In genomic region chr3:135649809-135650208, GRCm38 (mm10) we compare ENCODE assay signal across 23 mouse cellular contexts. TPM values are rescaled to one million over a fixed set of nuclear protein-coding genes. Genes with fewer than 3 reads are reported as not detected.
A peak's percentile ranks its signal among the peaks of the same experiment; 100 is the strongest.
DNase-seq lines count a peak whose midpoint lies in the region; ATAC-seq and TF ChIP-seq lines count a peak whose summit lies in the region.
"Had no signal": no experiment of that assay in that cellular context is flagged by ENCODE, and none has a peak within 500 bp of the region (broad histone marks: within the 10 kb centered on the region; RNA-seq: fewer than 3 reads in every experiment).

No protein-coding gene starts in this region.

- no peak overlapping the region for H3K9ac ChIP-seq in forebrain, embryonic 16.5 days (replicated peaks; ENCODE audit: low read depth, low read length)
- H3K9ac ChIP-seq in forebrain, embryonic 12.5 days, result no peak overlapping the region
- H3K9ac ChIP-seq: forebrain, embryonic 13.5 days; heart, embryonic 13.5 days; hindbrain, embryonic 12.5 days; hindbrain, embryonic 15.5 days had no signal

- no peak overlapping the region for H3K4me3 ChIP-seq in forebrain, embryonic 16.5 days (replicated peaks; ENCODE audit: low read length)
- H3K4me3 ChIP-seq in forebrain, embryonic 12.5 days (replicated peaks), result no peak overlapping the region
- H3K4me3 ChIP-seq: forebrain, embryonic 13.5 days; heart, adult 2 months; heart, embryonic 10.5 days; heart, embryonic 13.5 days; hindbrain, embryonic 12.5 days; hindbrain, embryonic 15.5 days had no signal

- H3K27me3 ChIP-seq in forebrain, embryonic 16.5 days (replicated peaks; ENCODE audit: control insufficient read depth, insufficient read depth, low read length), result no peaks in the 10 kb centered on the region
- no peaks in the 10 kb centered on the region for H3K27me3 ChIP-seq in forebrain, embryonic 12.5 days
- H3K27me3 ChIP-seq: CH12.LX; forebrain, embryonic 13.5 days; heart, embryonic 13.5 days; hindbrain, embryonic 12.5 days; hindbrain, embryonic 15.5 days; Patski had no signal

- no peaks in the 10 kb centered on the region for H3K36me3 ChIP-seq in forebrain, embryonic 16.5 days (ENCODE audit: control insufficient read depth, insufficient read depth)
- peaks cover 10% of the 10 kb centered on the region; the same call in 1 of the 2 replicates for H3K36me3 ChIP-seq in forebrain, embryonic 12.5 days (replicated peaks)

- peak; percentile 62 for ATAC-seq in forebrain, embryonic 16.5 days
- ATAC-seq in forebrain, embryonic 12.5 days (ENCODE audit: low FRiP score), result no peak
- ATAC-seq: forebrain, embryonic 13.5 days; intestine, postnatal 0 days; Patski had no signal

- no peak overlapping the region for H3K4me2 ChIP-seq in forebrain, embryonic 16.5 days (ENCODE audit: low read length)
- H3K4me2 ChIP-seq in forebrain, embryonic 12.5 days, result no peak overlapping the region
- H3K4me2 ChIP-seq: forebrain, embryonic 13.5 days; heart, embryonic 13.5 days; hindbrain, embryonic 12.5 days; hindbrain, embryonic 15.5 days had no signal

- H3K9me3 ChIP-seq in forebrain, embryonic 16.5 days (ENCODE audit: control insufficient read depth, low read length), result no peaks in the 10 kb centered on the region
- H3K9me3 ChIP-seq in forebrain, embryonic 12.5 days, result no peaks in the 10 kb centered on the region
- H3K9me3 ChIP-seq: forebrain, embryonic 13.5 days; G1E; heart, embryonic 10.5 days; heart, embryonic 13.5 days; hindbrain, embryonic 12.5 days; hindbrain, embryonic 15.5 days had no signal

- DNase-seq in heart, adult 11 months, result peak; percentile 74
- no peak for DNase-seq in heart, postnatal 10 days
- DNase-seq in brain, embryonic 14.5 days (ENCODE audit: low read depth), result peak; percentile 47
- DNase-seq in adrenal gland, postnatal 14 days, result no peak
- DNase-seq: adrenal gland, postnatal 10 days; B cell, adult 2 months; cerebellum, adult 18-20 months; cerebellum, adult 9-10 months; cerebellum, postnatal 14 days; gastrocnemius, postnatal 25 days; heart, adult 2 months; kidney, adult 8-10 months had no signal

- no peak for TF ChIP-seq CTCF in brain, embryonic 14.5 days (IDR thresholded peaks at IDR 0.05; ENCODE audit: borderline replicate concordance, extremely low read depth, insufficient read depth, insufficient read length)

- TF ChIP-seq POLR2A in brain, embryonic 14.5 days (IDR thresholded peaks at IDR 0.05; ENCODE audit: borderline replicate concordance, extremely low read depth, insufficient read depth, insufficient read length, poor library complexity, severe bottlenecking), result no peak

- peaks cover 4% of the 10 kb centered on the region; the same call in 1 of the 2 replicates for H3K4me1 ChIP-seq in forebrain, embryonic 16.5 days (replicated peaks; ENCODE audit: control insufficient read depth, insufficient read depth, low read length)
- H3K4me1 ChIP-seq in forebrain, embryonic 12.5 days, result no peaks in the 10 kb centered on the region

- H3K27ac ChIP-seq in forebrain, embryonic 16.5 days (ENCODE audit: low read length), result no peak overlapping the region
- no peak overlapping the region for H3K27ac ChIP-seq in forebrain, embryonic 12.5 days
- H3K27ac ChIP-seq: forebrain, embryonic 13.5 days; heart, adult 2 months; heart, embryonic 10.5 days; heart, embryonic 13.5 days; hindbrain, embryonic 12.5 days; hindbrain, embryonic 15.5 days had no signal

- intact Hi-C loops in heart, postnatal 10 days (cut with DNase I), result no loop called here

- WGBS in forebrain, embryonic 16.5 days, result 57% methylated on average over 10 of the region's 10 CpGs
- 85% methylated on average over 10 of the region's 10 CpGs for WGBS in forebrain, embryonic 12.5 days

RNA-seq across cellular contexts. Expression of gene Nfkb1, which starts 41.5 kb away (rescaled TPM):
- polyA plus RNA-seq in forebrain, embryonic 16.5 days (2015; fragmentation: Nextera tagmentation; extraction: Ambion mirVana), result 6.6 and 7.1 TPM in 2 replicates
- polyA plus RNA-seq in forebrain, embryonic 12.5 days (2016; fragmentation: Nextera tagmentation; extraction: Ambion mirVana), result 9.0 and 9.7 TPM in 2 replicates
- 10 to 100 TPM; 49.5 to 52.2 TPM for total RNA-seq in heart, postnatal 10 days (2021)
- 25.0 and 25.5 TPM in 2 replicates for polyA plus RNA-seq in brain, embryonic 14.5 days (2012; rRNA removed)
- 55.2 and 62.9 TPM in 2 replicates for total RNA-seq in adrenal gland, postnatal 14 days (2021)

Comparison
In these comparisons a context has a peak if more than half of its experiments do, and no peak if none do; other contexts are left out.
1. DNase-seq: peak in heart, adult 11 months (single experiment) and brain, embryonic 14.5 days (single experiment); none in heart, postnatal 10 days (0 of 2) and adrenal gland, postnatal 14 days (single experiment).